Comparison of ENCODE assay signal across 10 mouse cellular contexts in genomic region chr1:111660099-111660670, GRCm38 (mm10).
DNase-seq lines count a peak whose midpoint lies in the region; ATAC-seq lines count a peak whose summit lies in the region.
"Had no signal": no experiment of that assay in that cellular context is flagged by ENCODE, and none has a peak within 500 bp of the region (broad histone marks: within the 10 kb centered on the region; RNA-seq: fewer than 3 reads in every experiment).

No protein-coding gene starts in this region.

- H3K27ac ChIP-seq in hindbrain, embryonic 15.5 days (replicated peaks): no peak overlapping the region
- H3K27ac ChIP-seq in hindbrain, embryonic 13.5 days: no peak overlapping the region
- H3K27ac ChIP-seq: embryonic facial prominence, embryonic 12.5 days; limb, embryonic 15.5 days had no signal

- WGBS in hindbrain, embryonic 15.5 days: 6% methylated on average over 2 of the region's 2 CpGs
- 3% methylated on average over 2 of the region's 2 CpGs for WGBS in hindbrain, embryonic 13.5 days

- H3K4me3 ChIP-seq in hindbrain, embryonic 15.5 days: no peak overlapping the region
- no peak overlapping the region for H3K4me3 ChIP-seq in hindbrain, embryonic 13.5 days
- H3K4me3 ChIP-seq: embryonic facial prominence, embryonic 12.5 days; limb, embryonic 15.5 days had no signal

- H3K9ac ChIP-seq in hindbrain, embryonic 15.5 days: no peak overlapping the region
- H3K9ac ChIP-seq in hindbrain, embryonic 13.5 days: no peak overlapping the region
- H3K9ac ChIP-seq: embryonic facial prominence, embryonic 12.5 days; limb, embryonic 15.5 days had no signal

- peak; percentile 27 to 32 for DNase-seq in right cerebral cortex, postnatal 10 days (ENCODE audit: low spot score in 2 of 2)
- no peak for DNase-seq in right cerebral cortex, postnatal 14 days
- peak; percentile 31 for DNase-seq in embryo, embryonic 11.5 days (ENCODE audit: low read depth, low spot score)
- peak; percentile 58 for DNase-seq in mesoderm, embryonic 11.5 days (ENCODE audit: low read depth, low spot score)
- DNase-seq in spleen, postnatal 14 days (ENCODE audit: low spot score in 2 of 2): no peak
- DNase-seq in natural killer cell, adult 2 months (ENCODE audit: low spot score in 2 of 2): no peak

- no peaks in the 10 kb centered on the region for H3K9me3 ChIP-seq in hindbrain, embryonic 15.5 days
- H3K9me3 ChIP-seq in hindbrain, embryonic 13.5 days: no peaks in the 10 kb centered on the region
- H3K9me3 ChIP-seq: embryonic facial prominence, embryonic 12.5 days; limb, embryonic 15.5 days had no signal

- H3K4me2 ChIP-seq in hindbrain, embryonic 15.5 days: no peak overlapping the region
- no peak overlapping the region for H3K4me2 ChIP-seq in hindbrain, embryonic 13.5 days
- H3K4me2 ChIP-seq: embryonic facial prominence, embryonic 12.5 days; limb, embryonic 15.5 days had no signal

- no peaks in the 10 kb centered on the region for H3K27me3 ChIP-seq in hindbrain, embryonic 15.5 days
- no peaks in the 10 kb centered on the region for H3K27me3 ChIP-seq in hindbrain, embryonic 13.5 days
- H3K27me3 ChIP-seq: embryonic facial prominence, embryonic 12.5 days; limb, embryonic 15.5 days had no signal

- no peaks in the 10 kb centered on the region for H3K36me3 ChIP-seq in hindbrain, embryonic 15.5 days
- H3K36me3 ChIP-seq in hindbrain, embryonic 13.5 days: no peaks in the 10 kb centered on the region
- H3K36me3 ChIP-seq: embryonic facial prominence, embryonic 12.5 days; limb, embryonic 15.5 days had no signal

- peak; percentile 48; the same call in 1 of the 2 replicates for ATAC-seq in hindbrain, embryonic 15.5 days (ENCODE audit: low FRiP score, low read depth)
- no peak for ATAC-seq in hindbrain, embryonic 13.5 days (ENCODE audit: low FRiP score)

- no peaks in the 10 kb centered on the region for H3K4me1 ChIP-seq in hindbrain, embryonic 15.5 days (replicated peaks)
- no peaks in the 10 kb centered on the region for H3K4me1 ChIP-seq in hindbrain, embryonic 13.5 days (replicated peaks)
- H3K4me1 ChIP-seq: embryonic facial prominence, embryonic 12.5 days; limb, embryonic 15.5 days had no signal

Comparison
In these comparisons a context has a peak if more than half of its experiments do, and no peak if none do; other contexts are left out.
1. DNase-seq: peak in right cerebral cortex, postnatal 10 days (2 of 2), embryo, embryonic 11.5 days (single experiment) and mesoderm, embryonic 11.5 days (single experiment); none in right cerebral cortex, postnatal 14 days (single experiment), spleen, postnatal 14 days (0 of 2) and natural killer cell, adult 2 months (0 of 2).